Mouse (Mus musculus) lung, postnatal 0 days (tissue): ENCODE measurements around the gene Slc4a4.

Experiments used
- CTCF ChIP-seq: IDR thresholded peaks from 2 replicates; pipeline ENCODE4 v1.5.1; 2016; ENCODE audit warnings: antibody characterized with exemption, mild to moderate bottlenecking
- EP300 ChIP-seq: IDR thresholded peaks from 2 replicates; pipeline ENCODE4 v1.6.1; 2016; ENCODE audit warnings: antibody characterized with exemption, mild to moderate bottlenecking, control low read depth

GRCm38 (mm10) chr5:89055656-89056055 lies 169.0 kb downstream of the Slc4a4 start:
- TF ChIP-seq CTCF (no peak), EP300 (no peak)
